Mouse (Mus musculus): Measurements from ENCODE around the gene Litaf. TPM values are rescaled to one million over a fixed set of nuclear protein-coding genes. Genes with fewer than 3 reads are reported as not detected.
A peak's percentile ranks its signal among the peaks of the same experiment; 100 is the strongest.

Litaf gene
- polyA plus RNA-seq, 1 experiment from 2014 or later = 102 TPM

GRCm38 (mm10) chr16:11064341-11064740, 1.6 kb downstream of the Litaf start:
- peaks cover 43% of the 10 kb centered on the region for H3K4me1 ChIP-seq
- H3K4me3 ChIP-seq = no peak overlapping the region
- no peak overlapping the region for H3K9ac ChIP-seq
- no peaks in the 10 kb centered on the region for H3K27me3 ChIP-seq
- H3K27ac ChIP-seq = no peak overlapping the region
- 84% methylated on average over 4 of the region's 4 CpGs for WGBS
- no peak overlapping the region for H3K4me2 ChIP-seq (replicated peaks)
- H3K9me3 ChIP-seq = no peaks in the 10 kb centered on the region
- ATAC-seq (ENCODE audit: insufficient number of reproducible peaks, insufficient read depth, low FRiP score, low TSS enrichment) = no peak
- H3K36me3 ChIP-seq = no peaks in the 10 kb centered on the region

- no peaks in the 10 kb centered on the region for H3K27me3 ChIP-seq
- ATAC-seq (ENCODE audit: insufficient number of reproducible peaks, insufficient read depth, low FRiP score, low TSS enrichment) = no peak
- H3K27ac ChIP-seq = peak overlapping the region; percentile 85
- H3K9ac ChIP-seq = peak overlapping the region; percentile 42
- 21% methylated on average over 13 of the region's 13 CpGs for WGBS
- H3K4me2 ChIP-seq (replicated peaks) = no peak overlapping the region; the same call in 1 of the 2 replicates
- peaks cover 30% of the 10 kb centered on the region for H3K4me1 ChIP-seq
- H3K9me3 ChIP-seq = no peaks in the 10 kb centered on the region
- no peak overlapping the region for H3K4me3 ChIP-seq
- H3K36me3 ChIP-seq = no peaks in the 10 kb centered on the region
These were observed 2.9 kb downstream of the Litaf start for GRCm38 (mm10) chr16:11062794-11063721.

GRCm38 (mm10) chr16:11060645-11061044, 5.3 kb downstream of the Litaf start, which contains the start of gene Snn:
Gene Snn, plus strand, starts transcription at chr16:11060945.
- no peaks in the 10 kb centered on the region for H3K9me3 ChIP-seq
- no peak within 1 kb of the TSS for H3K4me3 ChIP-seq
- no peak within 1 kb of the TSS for H3K9ac ChIP-seq
- 84% methylated on average over 4 of the region's 4 CpGs for WGBS
- H3K36me3 ChIP-seq = no peaks in the 10 kb centered on the region
- H3K4me2 ChIP-seq (replicated peaks) = no peak within 1 kb of the TSS
- no peak for ATAC-seq (ENCODE audit: insufficient number of reproducible peaks, insufficient read depth, low FRiP score, low TSS enrichment)
- H3K27me3 ChIP-seq = no peaks in the 10 kb centered on the region
- no peak within 1 kb of the TSS for H3K27ac ChIP-seq
- peaks cover 22% of the 10 kb centered on the region for H3K4me1 ChIP-seq

GRCm38 (mm10) chr16:11055916-11056315, 10.0 kb downstream of the Litaf start:
- 55% methylated on average over 5 of the region's 5 CpGs for WGBS
- H3K4me2 ChIP-seq (replicated peaks) = no peak overlapping the region
- ATAC-seq (ENCODE audit: insufficient number of reproducible peaks, insufficient read depth, low FRiP score, low TSS enrichment) = no peak
- H3K9me3 ChIP-seq = no peaks in the 10 kb centered on the region
- H3K4me3 ChIP-seq = no peak overlapping the region
- no peaks in the 10 kb centered on the region for H3K27me3 ChIP-seq
- H3K27ac ChIP-seq = no peak overlapping the region
- H3K9ac ChIP-seq = no peak overlapping the region
- H3K36me3 ChIP-seq = no peaks in the 10 kb centered on the region
- H3K4me1 ChIP-seq = no peaks in the 10 kb centered on the region

- Histone ChIP-seq H3K4me1 (no peaks in the 10 kb centered on the region), H3K9ac (no peak overlapping the region), H3K27me3 (no peaks in the 10 kb centered on the region), H3K27ac (no peak overlapping the region), H3K9me3 (no peaks in the 10 kb centered on the region), H3K4me2 (replicated peaks) (no peak overlapping the region), H3K4me3 (no peak overlapping the region), H3K36me3 (no peaks in the 10 kb centered on the region)
- no peak for ATAC-seq (ENCODE audit: insufficient number of reproducible peaks, insufficient read depth, low FRiP score, low TSS enrichment)
- WGBS = 87% methylated on average over 6 of the region's 6 CpGs
These were observed 11.1 kb downstream of the Litaf start for GRCm38 (mm10) chr16:11054871-11055270.

- 74% methylated on average over 6 of the region's 6 CpGs for WGBS
- Histone ChIP-seq H3K9me3 (no peaks in the 10 kb centered on the region), H3K27ac (no peak overlapping the region), H3K4me1 (no peaks in the 10 kb centered on the region), H3K27me3 (no peaks in the 10 kb centered on the region), H3K9ac (no peak overlapping the region), H3K36me3 (no peaks in the 10 kb centered on the region), H3K4me3 (no peak overlapping the region), H3K4me2 (replicated peaks) (no peak overlapping the region)
- ATAC-seq (ENCODE audit: insufficient number of reproducible peaks, insufficient read depth, low FRiP score, low TSS enrichment) = no peak
These were observed 11.5 kb downstream of the Litaf start for GRCm38 (mm10) chr16:11054409-11054808.

- H3K4me2 ChIP-seq (replicated peaks) = no peak overlapping the region
These were observed 14.8 kb downstream of the Litaf start for GRCm38 (mm10) chr16:11051134-11051533.

GRCm38 (mm10) chr16:11050226-11050625, 15.7 kb downstream of the Litaf start:
- H3K9ac ChIP-seq = no peak overlapping the region
- no peaks in the 10 kb centered on the region for H3K4me1 ChIP-seq
- no peak overlapping the region for H3K27ac ChIP-seq
- H3K27me3 ChIP-seq = no peaks in the 10 kb centered on the region
- H3K4me3 ChIP-seq = no peak overlapping the region
- WGBS = 89% methylated on average over 2 of the region's 2 CpGs
- no peaks in the 10 kb centered on the region for H3K9me3 ChIP-seq
- no peak overlapping the region for H3K4me2 ChIP-seq (replicated peaks)
- no peaks in the 10 kb centered on the region for H3K36me3 ChIP-seq
- ATAC-seq (ENCODE audit: insufficient number of reproducible peaks, insufficient read depth, low FRiP score, low TSS enrichment) = no peak

More at GRCm38 (mm10) chr16:11051134-11051533, 14.8 kb downstream of the Litaf start:
- ATAC-seq (ENCODE audit: insufficient number of reproducible peaks, insufficient read depth, low FRiP score, low TSS enrichment) = no peak
- no peaks in the 10 kb centered on the region for H3K36me3 ChIP-seq
- no peaks in the 10 kb centered on the region for H3K9me3 ChIP-seq
- H3K9ac ChIP-seq = no peak overlapping the region
- 87% methylated on average over 11 of the region's 11 CpGs for WGBS
- no peak overlapping the region for H3K27ac ChIP-seq
- no peaks in the 10 kb centered on the region for H3K27me3 ChIP-seq
- H3K4me3 ChIP-seq = no peak overlapping the region
- no peaks in the 10 kb centered on the region for H3K4me1 ChIP-seq

GRCm38 (mm10) chr16:11047130-11047529, 18.8 kb downstream of the Litaf start:
- ATAC-seq (ENCODE audit: insufficient number of reproducible peaks, insufficient read depth, low FRiP score, low TSS enrichment) = no peak
- Histone ChIP-seq H3K4me2 (replicated peaks) (no peak overlapping the region), H3K27me3 (no peaks in the 10 kb centered on the region), H3K27ac (no peak overlapping the region), H3K4me3 (no peak overlapping the region), H3K9me3 (no peaks in the 10 kb centered on the region), H3K36me3 (no peaks in the 10 kb centered on the region), H3K9ac (no peak overlapping the region), H3K4me1 (no peaks in the 10 kb centered on the region)
- WGBS = 83% methylated on average over 7 of the region's 7 CpGs

- Histone ChIP-seq H3K4me1 (no peaks in the 10 kb centered on the region), H3K4me2 (replicated peaks) (no peak overlapping the region), H3K36me3 (no peaks in the 10 kb centered on the region), H3K27ac (no peak overlapping the region), H3K9me3 (no peaks in the 10 kb centered on the region), H3K4me3 (no peak overlapping the region), H3K9ac (no peak overlapping the region), H3K27me3 (no peaks in the 10 kb centered on the region)
- ATAC-seq (ENCODE audit: insufficient number of reproducible peaks, insufficient read depth, low FRiP score, low TSS enrichment) = no peak; the same call in 1 of the 2 replicates
- 86% methylated on average over 7 of the region's 7 CpGs for WGBS
These were observed 19.5 kb downstream of the Litaf start for GRCm38 (mm10) chr16:11046437-11046836.

- WGBS = 76% methylated on average over 5 of the region's 5 CpGs
- no peak overlapping the region for H3K27ac ChIP-seq
- ATAC-seq (ENCODE audit: insufficient number of reproducible peaks, insufficient read depth, low FRiP score, low TSS enrichment) = no peak
These were observed 22.7 kb downstream of the Litaf start for GRCm38 (mm10) chr16:11043239-11043638.

GRCm38 (mm10) chr16:11040603-11041002, 25.4 kb downstream of the Litaf start:
- H3K9me3 ChIP-seq = no peaks in the 10 kb centered on the region
- H3K27ac ChIP-seq = no peak overlapping the region
- H3K9ac ChIP-seq = no peak overlapping the region
- H3K4me2 ChIP-seq (replicated peaks) = no peak overlapping the region
- H3K36me3 ChIP-seq = no peaks in the 10 kb centered on the region
- 63% methylated on average over 2 of the region's 2 CpGs for WGBS
- no peak overlapping the region for H3K4me3 ChIP-seq
- no peaks in the 10 kb centered on the region for H3K4me1 ChIP-seq
- no peaks in the 10 kb centered on the region for H3K27me3 ChIP-seq
- no peak for ATAC-seq (ENCODE audit: insufficient number of reproducible peaks, insufficient read depth, low FRiP score, low TSS enrichment)

More at GRCm38 (mm10) chr16:11043239-11043638, 22.7 kb downstream of the Litaf start:
- H3K27me3 ChIP-seq = no peaks in the 10 kb centered on the region
- H3K9me3 ChIP-seq = no peaks in the 10 kb centered on the region
- no peak overlapping the region for H3K4me3 ChIP-seq
- H3K9ac ChIP-seq = no peak overlapping the region
- H3K4me2 ChIP-seq (replicated peaks) = no peak overlapping the region
- no peaks in the 10 kb centered on the region for H3K36me3 ChIP-seq
- no peaks in the 10 kb centered on the region for H3K4me1 ChIP-seq
